In the genomic region with DNA sequence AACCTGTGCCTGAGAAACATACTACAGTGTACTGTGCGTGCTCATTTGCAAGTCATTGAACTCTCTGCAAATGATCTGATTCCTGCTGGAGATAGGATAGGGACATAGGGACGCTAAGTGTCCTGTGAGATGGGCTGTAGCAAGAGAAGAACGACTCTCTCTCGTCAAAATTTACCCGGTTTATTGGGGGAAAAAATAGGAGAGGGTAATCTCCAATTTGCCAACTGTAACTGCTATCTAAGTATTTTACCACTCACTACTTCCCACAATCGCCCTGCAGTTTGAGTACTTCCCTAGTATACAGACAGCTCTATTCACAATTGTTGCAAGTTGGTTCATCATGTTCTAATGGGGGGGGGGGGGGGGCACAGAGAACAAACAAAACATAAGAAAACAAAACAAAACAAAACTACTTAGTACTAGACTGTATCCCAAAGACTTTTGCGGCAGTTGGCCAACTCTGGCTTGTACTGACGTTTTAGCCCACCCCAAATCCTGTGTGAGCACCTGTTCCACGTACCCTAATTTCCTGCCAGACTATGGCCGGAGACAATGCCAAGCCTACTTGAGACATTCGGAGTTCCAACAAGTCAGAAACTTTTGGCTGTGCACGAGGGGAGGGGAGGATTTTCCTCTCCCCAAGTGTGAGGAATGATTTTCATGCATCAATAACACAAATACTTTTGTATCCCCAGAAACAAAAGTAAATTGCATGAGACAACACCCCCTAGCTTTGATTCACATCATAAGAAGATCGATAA, we compare ENCODE assay signal across 8 mouse cellular contexts. TPM values are rescaled to one million over a fixed set of nuclear protein-coding genes. Genes with fewer than 3 reads are reported as not detected.
DNase-seq lines count a peak whose midpoint lies in the region; ATAC-seq and TF ChIP-seq lines count a peak whose summit lies in the region.

No protein-coding gene starts in this region.

- TF ChIP-seq POLR2A in spleen, adult 2 months (IDR thresholded peaks at IDR 0.05; ENCODE audit: low read depth, low read length), result no peak

- H3K4me3 ChIP-seq in spleen, adult 2 months (ENCODE audit: extremely low read depth, insufficient read depth, insufficient read length), result peak overlapping the region; percentile 31
- H3K4me3 ChIP-seq in liver, embryonic 16.5 days (ENCODE audit: low read depth, low read length), result peak overlapping the region; percentile 25; the same call in 1 of the 2 replicates

- H3K36me3 ChIP-seq in spleen, adult 2 months (ENCODE audit: control insufficient read depth, insufficient read depth, low read length), result no peaks in the 10 kb centered on the region
- H3K36me3 ChIP-seq in liver, embryonic 16.5 days (ENCODE audit: control insufficient read depth, insufficient read depth), result no peaks in the 10 kb centered on the region

- DNase-seq in cerebellum, postnatal 10 days, result peak; percentile 10
- DNase-seq in cerebellum, postnatal 4 days (ENCODE audit: low spot score in 2 of 2), result no peak
- DNase-seq in spleen, adult 2 months (ENCODE audit: low read depth in 1 of 2, low spot score in 2 of 2), result no peak
- no peak for DNase-seq in spleen, postnatal 10 days (ENCODE audit: low spot score in 2 of 2)
- peak; percentile 34 for DNase-seq in thymus, postnatal 4 days
- no peak for DNase-seq in gastrocnemius, adult 18-20 months (ENCODE audit: low spot score)
- no peak for DNase-seq in c-Kit-positive CD71-positive TER-119-positive erythroid progenitor cells, embryonic 14.5 days (ENCODE audit: low spot score)

- no peak for TF ChIP-seq CTCF in spleen, adult 2 months (IDR thresholded peaks at IDR 0.05; ENCODE audit: extremely low read depth, insufficient read depth, insufficient read length, insufficient replicate concordance)

- WGBS in spleen, adult 2 months, result 4% methylated on average over 13 of the region's 13 CpGs
- 8% methylated on average over 13 of the region's 13 CpGs for WGBS in liver, embryonic 16.5 days (ENCODE audit: insufficient replicate concordance)

- no peak for ATAC-seq in liver, embryonic 16.5 days (ENCODE audit: low read depth)

- H3K9me3 ChIP-seq in liver, embryonic 16.5 days (replicated peaks; ENCODE audit: control insufficient read depth, low read length), result no peaks in the 10 kb centered on the region

- peaks cover 2% of the 10 kb centered on the region; the same call in 1 of the 2 replicates for H3K4me1 ChIP-seq in spleen, adult 2 months (ENCODE audit: control insufficient read depth, insufficient read depth, insufficient read length)
- H3K4me1 ChIP-seq in liver, embryonic 16.5 days (ENCODE audit: control insufficient read depth, low read depth, low read length), result peaks cover 3% of the 10 kb centered on the region

- peaks cover 3% of the 10 kb centered on the region for H3K27me3 ChIP-seq in spleen, adult 2 months (ENCODE audit: control insufficient read depth, insufficient read depth, low read length)
- peaks cover 5% of the 10 kb centered on the region for H3K27me3 ChIP-seq in liver, embryonic 16.5 days (ENCODE audit: control insufficient read depth, insufficient read depth, low read depth, low read length)

- H3K27ac ChIP-seq in spleen, adult 2 months (ENCODE audit: insufficient read depth, low read length), result peak overlapping the region; percentile 32; the same call in 1 of the 2 replicates
- no peak overlapping the region for H3K27ac ChIP-seq in liver, embryonic 16.5 days (ENCODE audit: low read length)

- peak overlapping the region; percentile 88 for H3K4me2 ChIP-seq in liver, embryonic 16.5 days (ENCODE audit: low read depth, low read length)

- H3K9ac ChIP-seq in liver, embryonic 16.5 days (ENCODE audit: low read depth, low read length), result no peak overlapping the region

RNA-seq across cellular contexts. Expression of a gene that starts 2.6 kb away (rescaled TPM):
- 0.89 and 1.3 TPM in 2 replicates for polyA plus RNA-seq in spleen, adult 2 months (2012; rRNA removed)
- 0.39 and 0.41 TPM in 2 replicates for polyA plus RNA-seq in liver, embryonic 16.5 days (2015; fragmentation: Nextera tagmentation; extraction: Ambion mirVana)
- total RNA-seq in gastrocnemius, adult 18-20 months (2021), result 10 to 100 TPM; 14.4 to 16.7 TPM

Comparison
In these comparisons a context has a peak if more than half of its experiments do, and no peak if none do; other contexts are left out.
1. DNase-seq: peak in cerebellum, postnatal 10 days (2 of 2) and thymus, postnatal 4 days (single experiment); none in cerebellum, postnatal 4 days (0 of 2), spleen, adult 2 months (0 of 2), spleen, postnatal 10 days (0 of 2), gastrocnemius, adult 18-20 months (single experiment) and c-Kit-positive CD71-positive TER-119-positive erythroid progenitor cells, embryonic 14.5 days (single experiment).